Mouse (Mus musculus): ENCODE results near the gene Hoxd13.

Gene Hoxd13

GRCm38 (mm10) chr2:74673835-74674425 lies 5.8 kb downstream of the Hoxd13 start:
- ChIA-PET POLR2A (interaction anchor here in 2 of 4 experiments (0.6 to 1.3 kb wide), 4 partner anchors 9 to 932 kb away, joined by 3 to 5 read pairs (median 4); no protein-coding TSS in a partner anchor), CTCF (interaction anchor here in 3 of 4 experiments (0.7 to 1.9 kb wide), 13 partner anchors 10 to 1123 kb away, joined by 3 to 7 read pairs (median 4); partner anchors contain the start of genes Evx2 (in 1 of the 3) and Hoxd10 (in 1 of the 3))

- ChIA-PET POLR2A (interaction anchor here in 1 of 4 experiments (0.5 kb wide), 1 partner anchor 16 kb away, joined by 3 read pairs; no protein-coding TSS in a partner anchor), CTCF (interaction anchor here in 1 of 4 experiments (1.2 kb wide), 1 partner anchor 13 kb away, joined by 3 read pairs; no protein-coding TSS in a partner anchor)
Measured at GRCm38 (mm10) chr2:74674881-74675665, 7.0 kb downstream of the Hoxd13 start, which contains the start of gene Hoxd12. Gene Hoxd12, plus strand, starts transcription at chr2:74675013.

- POLR2A ChIA-PET: interaction anchor here in 2 of 4 experiments (0.5 to 0.7 kb wide), 4 partner anchors 15 to 344 kb away, joined by 3 to 4 read pairs (median 3); no protein-coding TSS in a partner anchor
Measured at GRCm38 (mm10) chr2:74675666-74676282, 7.7 kb downstream of the Hoxd13 start.

GRCm38 (mm10) chr2:74676376-74677052 lies 8.4 kb downstream of the Hoxd13 start:
- POLR2A ChIA-PET: interaction anchor here in 2 of 4 experiments (0.6 to 1.4 kb wide), 5 partner anchors 10 to 343 kb away, joined by 3 to 4 read pairs (median 3); no protein-coding TSS in a partner anchor
- CTCF ChIA-PET: interaction anchor here in 2 of 4 experiments (0.6 to 1.0 kb wide), 3 partner anchors 13 to 54 kb away, joined by 3 to 21 read pairs (median 5); no protein-coding TSS in a partner anchor

More at GRCm38 (mm10) chr2:74675666-74676282, 7.7 kb downstream of the Hoxd13 start:
- CTCF ChIA-PET: interaction anchor here in 2 of 4 experiments (1.0 to 1.2 kb wide), 2 partner anchors 13 to 14 kb away, joined by 3 read pairs; no protein-coding TSS in a partner anchor

- POLR2A ChIA-PET: interaction anchor here in 2 of 4 experiments (0.9 to 1.4 kb wide), 4 partner anchors 10 to 19 kb away, joined by 3 to 5 read pairs (median 4); no protein-coding TSS in a partner anchor
- CTCF ChIA-PET: interaction anchor here in 1 of 4 experiments (0.6 to 0.7 kb wide), 2 partner anchors 16 to 54 kb away, joined by 5 to 21 read pairs; no protein-coding TSS in a partner anchor
Measured at GRCm38 (mm10) chr2:74677106-74677505, 9.0 kb downstream of the Hoxd13 start.

- ChIA-PET POLR2A (interaction anchor here in 2 of 4 experiments (0.7 to 2.0 kb wide), 5 partner anchors 11 to 14 kb away, joined by 3 to 7 read pairs (median 3); partner anchors contain the start of genes Hoxd10 (in 1 of the 2) and Hoxd13 (in 1 of the 2)), CTCF (interaction anchor here in 2 of 4 experiments (0.9 to 1.4 kb wide), 3 partner anchors 10 to 23 kb away, joined by 3 to 6 read pairs (median 4); no protein-coding TSS in a partner anchor)
Measured at GRCm38 (mm10) chr2:74678891-74679595, 10.9 kb downstream of the Hoxd13 start, which contains the start of gene Hoxd11. Gene Hoxd11, plus strand, starts transcription at chr2:74679557.

GRCm38 (mm10) chr2:74679596-74679971 lies 11.5 kb downstream of the Hoxd13 start:
- ChIA-PET POLR2A (interaction anchor here in 3 of 4 experiments (0.7 to 2.0 kb wide), 7 partner anchors 11 to 22 kb away, joined by 3 to 7 read pairs (median 3); partner anchors contain the start of genes Hoxd10 (in 1 of the 3) and Hoxd13 (in 1 of the 3)), CTCF (interaction anchor here in 3 of 4 experiments (0.8 to 1.4 kb wide), 5 partner anchors 10 to 24 kb away, joined by 3 to 6 read pairs (median 3); partner anchors contain the start of gene Hoxd10 (in 1 of the 3))

- CTCF ChIA-PET: interaction anchor here (0.6 to 1.4 kb wide), 7 partner anchors 9 to 71 kb away, joined by 3 to 6 read pairs (median 4); partner anchors contain the start of gene Hoxd10 (in 1 of the 4)
- POLR2A ChIA-PET: interaction anchor here in 3 of 4 experiments (0.6 to 2.0 kb wide), 8 partner anchors 10 to 1188 kb away, joined by 3 to 7 read pairs (median 4); partner anchors contain the start of genes Hoxd10 (in 1 of the 3) and Hoxd13 (in 1 of the 3)
Measured at GRCm38 (mm10) chr2:74679980-74680379, 11.9 kb downstream of the Hoxd13 start.

GRCm38 (mm10) chr2:74680561-74681398 lies 12.7 kb downstream of the Hoxd13 start:
- CTCF ChIA-PET: interaction anchor here (0.6 to 1.4 kb wide), 7 partner anchors 10 to 70 kb away, joined by 3 to 7 read pairs (median 4); partner anchors contain the start of gene Hoxd10 (in 1 of the 4)
- POLR2A ChIA-PET: interaction anchor here in 3 of 4 experiments (0.6 to 2.0 kb wide), 13 partner anchors 9 to 636 kb away, joined by 3 to 7 read pairs (median 3); partner anchors contain the start of gene Hoxd13 (in 1 of the 3)

- ChIA-PET POLR2A (interaction anchor here in 3 of 4 experiments (0.5 to 1.3 kb wide), 11 partner anchors 9 to 635 kb away, joined by 3 to 7 read pairs (median 3); partner anchors contain the start of gene Hoxd13 (in 1 of the 3)), CTCF (interaction anchor here (0.6 to 1.3 kb wide), 8 partner anchors 10 to 1121 kb away, joined by 3 to 7 read pairs (median 4); partner anchors contain the start of gene Hoxd10 (in 1 of the 4))
Measured at GRCm38 (mm10) chr2:74681594-74682531, 13.8 kb downstream of the Hoxd13 start.

- POLR2A ChIA-PET: interaction anchor here in 3 of 4 experiments (0.6 to 1.1 kb wide), 5 partner anchors 12 to 977 kb away, joined by 3 to 7 read pairs (median 3); partner anchors contain the start of genes Hoxd3 (in 1 of the 3) and Hoxd4 (in 1 of the 3)
Measured at GRCm38 (mm10) chr2:74682796-74683195, 14.7 kb downstream of the Hoxd13 start.

GRCm38 (mm10) chr2:74683471-74683951 lies 15.4 kb downstream of the Hoxd13 start:
- ChIA-PET POLR2A (interaction anchor here in 3 of 4 experiments (0.6 to 1.1 kb wide), 5 partner anchors 13 to 977 kb away, joined by 3 to 7 read pairs (median 3); partner anchors contain the start of genes Hoxd3 (in 1 of the 3) and Hoxd4 (in 1 of the 3)), CTCF (no interaction called here)

More at GRCm38 (mm10) chr2:74682796-74683195, 14.7 kb downstream of the Hoxd13 start:
- CTCF ChIA-PET: no interaction called here

GRCm38 (mm10) chr2:74684106-74684505 lies 16.0 kb downstream of the Hoxd13 start:
- POLR2A ChIA-PET: interaction anchor here in 1 of 4 experiments (1.0 kb wide), 1 partner anchor 22 kb away, joined by 3 read pairs; no protein-coding TSS in a partner anchor
- CTCF ChIA-PET: no interaction called here
